Mouse (Mus musculus): Measurements from ENCODE around the gene Tk2. TPM values are rescaled to one million over a fixed set of nuclear protein-coding genes. Genes with fewer than 3 reads are reported as not detected.
A peak's percentile ranks its signal among the peaks of the same experiment; 100 is the strongest.

Tk2 gene
- polyA plus RNA-seq, 1 experiment = 42.8 TPM

DNA sequence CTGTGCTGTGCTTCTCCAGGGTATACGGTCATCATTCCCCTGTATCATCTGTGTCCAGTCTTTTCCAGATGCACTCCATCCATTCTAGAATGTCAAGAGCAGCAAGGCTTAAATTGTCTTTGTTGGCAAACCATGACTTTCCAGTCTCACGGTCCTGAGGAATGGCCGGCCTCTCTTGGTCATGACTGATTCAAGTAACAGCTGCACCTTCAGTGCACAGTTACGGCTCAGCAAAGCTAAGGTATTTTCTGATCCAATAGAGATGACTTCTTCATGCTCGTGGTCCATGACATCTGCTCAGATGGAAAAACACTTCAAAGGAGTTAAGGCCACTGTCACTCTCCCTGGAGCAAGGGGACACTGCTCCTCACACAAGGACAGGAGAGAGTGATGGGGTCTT lies 21.3 kb downstream of the Tk2 start:
- DNase-seq (ENCODE audit: extremely low spot score in 1 of 2, low spot score in 1 of 2) = no peak

DNA sequence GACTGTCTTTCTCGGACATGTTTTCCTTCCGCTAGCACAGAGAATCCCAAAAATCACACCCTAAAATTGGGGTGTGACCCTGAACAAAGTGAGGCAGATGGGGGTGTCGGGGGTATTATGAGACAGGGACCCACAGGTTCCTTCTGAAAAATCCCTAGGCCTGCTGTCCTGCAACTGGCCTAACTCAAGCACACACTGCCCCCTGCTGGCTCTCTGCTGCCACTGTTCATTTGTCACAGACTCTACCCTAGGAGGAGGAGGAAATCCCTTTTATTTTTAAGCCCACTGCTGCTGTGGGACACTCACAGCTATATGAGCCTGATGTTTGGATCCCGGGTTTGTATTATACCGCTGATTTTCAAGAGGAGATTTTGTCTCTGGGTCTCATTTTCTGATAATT lies 28.6 kb downstream of the Tk2 start:
- peak; percentile 38 to 90 for DNase-seq (ENCODE audit: extremely low spot score in 1 of 2, low spot score in 1 of 2)

DNA sequence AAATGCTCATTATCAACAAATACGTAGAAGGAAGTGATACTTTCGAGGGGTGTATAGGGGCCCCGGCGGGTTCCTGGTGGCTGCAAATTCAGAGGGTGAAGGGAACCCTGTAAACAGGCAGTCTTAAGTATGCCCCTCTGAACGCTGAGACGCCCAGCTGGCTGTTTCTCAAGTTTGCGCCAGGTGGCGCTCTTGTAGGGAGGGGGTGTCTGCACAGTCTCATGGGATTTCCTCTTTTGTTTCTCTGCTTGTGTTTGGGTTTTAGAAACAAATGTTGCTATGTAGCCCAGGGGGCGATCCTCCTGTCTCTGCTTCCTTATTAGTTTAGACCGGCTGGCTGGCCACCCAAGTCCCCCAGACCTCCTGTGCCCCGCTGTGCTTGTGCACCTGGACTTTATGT lies 29.3 kb downstream of the Tk2 start:
- peak in 1 of 2 experiments; percentile 47 for DNase-seq (ENCODE audit: extremely low spot score in 1 of 2, low spot score in 1 of 2)

DNA sequence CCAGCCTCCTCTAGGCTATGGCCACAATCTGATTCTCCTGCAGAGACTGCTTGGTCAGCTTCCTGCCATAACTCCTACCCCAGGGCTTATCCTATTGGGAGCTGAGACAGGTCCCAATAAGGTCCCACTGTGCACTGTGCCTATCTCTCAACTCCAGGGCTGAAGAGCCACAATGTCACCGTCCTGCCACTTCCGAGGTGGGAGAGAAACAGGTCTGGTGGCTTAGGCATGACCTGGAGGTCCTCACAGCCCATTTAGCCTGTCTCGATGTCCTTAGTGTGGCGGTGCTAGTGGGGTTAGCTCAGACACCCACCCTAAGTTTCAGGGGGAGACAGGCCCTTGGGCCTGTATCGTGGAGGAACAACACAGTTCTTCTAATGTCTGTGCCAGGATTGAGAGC lies 30.8 kb downstream of the Tk2 start:
- no peak for DNase-seq (ENCODE audit: extremely low spot score in 1 of 2, low spot score in 1 of 2)

DNA sequence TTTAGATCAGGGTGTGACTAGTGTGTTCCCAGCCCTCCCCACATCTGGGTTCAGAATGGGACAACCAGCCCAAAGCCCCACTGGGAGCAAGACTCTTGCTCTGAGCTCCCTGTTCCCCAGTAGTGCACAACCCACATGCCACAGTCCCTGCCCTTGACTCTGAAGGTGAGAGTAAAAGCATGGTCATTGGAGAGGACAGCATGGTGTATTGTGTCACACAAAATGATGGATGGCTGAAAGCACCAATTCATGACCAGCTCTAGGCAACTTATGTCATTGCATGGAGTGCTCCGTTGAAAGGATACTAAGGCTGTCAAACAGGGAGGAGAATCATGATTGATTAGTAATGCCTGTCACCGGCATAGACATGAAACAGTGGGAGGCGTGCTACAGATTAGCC lies 43.1 kb downstream of the Tk2 start:
- no peak for DNase-seq (ENCODE audit: extremely low spot score in 1 of 2, low spot score in 1 of 2)

DNA sequence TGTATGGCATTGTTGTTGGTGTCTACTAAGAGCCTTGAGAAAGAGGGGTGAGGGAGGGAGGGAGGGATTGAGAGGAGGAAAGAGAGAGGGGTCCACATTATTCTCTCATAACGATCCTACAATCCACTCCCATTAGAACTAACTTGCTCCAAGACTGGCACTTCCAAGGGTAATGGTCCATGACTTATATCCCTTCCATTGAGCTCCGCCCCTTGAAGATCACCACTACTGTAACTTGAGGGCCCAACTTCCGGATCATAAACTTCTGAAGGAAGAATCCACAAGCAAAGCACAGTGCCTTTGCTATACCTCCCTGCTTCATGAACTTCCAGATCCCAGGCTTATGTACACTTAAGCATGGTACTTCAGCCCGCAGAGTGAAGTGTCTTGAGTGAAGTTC lies 46.0 kb downstream of the Tk2 start:
- DNase-seq (ENCODE audit: extremely low spot score in 1 of 2, low spot score in 1 of 2) = no peak

DNA sequence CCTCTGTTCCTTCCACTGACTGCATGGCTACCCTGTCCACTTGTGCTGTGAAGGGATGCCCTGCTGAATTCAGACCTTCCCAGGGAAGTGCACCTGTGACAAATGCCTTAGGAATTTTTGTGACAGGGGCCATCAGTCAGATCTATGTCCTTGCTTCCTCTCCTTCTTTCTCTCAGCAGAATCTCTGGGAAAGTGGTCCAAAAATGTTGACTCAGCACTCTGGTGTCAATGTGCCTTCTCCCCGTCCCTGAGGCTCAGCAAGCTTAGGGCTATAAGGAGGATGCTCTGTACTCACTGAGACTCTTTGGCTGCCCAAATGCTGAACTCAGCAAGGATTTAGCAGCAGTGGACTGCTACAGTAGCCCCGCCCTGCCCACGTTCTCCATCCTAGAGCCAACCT lies 46.7 kb downstream of the Tk2 start:
- DNase-seq (ENCODE audit: extremely low spot score in 1 of 2, low spot score in 1 of 2) = no peak

DNA sequence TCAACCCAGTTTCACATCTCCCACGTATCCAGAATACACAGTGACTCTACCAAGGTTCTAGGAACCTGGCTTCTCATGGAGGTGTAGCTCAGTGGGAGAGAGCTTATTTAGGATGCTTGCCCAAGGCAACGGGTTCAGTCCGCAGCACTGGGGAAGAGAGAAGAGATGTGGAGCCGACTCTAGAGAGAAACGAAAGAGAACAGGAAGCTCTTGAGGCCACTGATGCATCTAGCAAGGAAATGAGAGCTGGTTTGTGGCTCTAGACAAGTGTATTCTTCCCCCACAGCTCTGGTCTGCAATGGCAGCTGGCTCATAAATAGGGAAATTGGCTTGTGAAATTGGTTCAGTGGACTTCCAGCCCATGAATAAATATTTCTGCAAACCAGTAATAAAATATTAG lies 48.6 kb downstream of the Tk2 start:
- DNase-seq (ENCODE audit: extremely low spot score in 1 of 2, low spot score in 1 of 2) = no peak

DNA sequence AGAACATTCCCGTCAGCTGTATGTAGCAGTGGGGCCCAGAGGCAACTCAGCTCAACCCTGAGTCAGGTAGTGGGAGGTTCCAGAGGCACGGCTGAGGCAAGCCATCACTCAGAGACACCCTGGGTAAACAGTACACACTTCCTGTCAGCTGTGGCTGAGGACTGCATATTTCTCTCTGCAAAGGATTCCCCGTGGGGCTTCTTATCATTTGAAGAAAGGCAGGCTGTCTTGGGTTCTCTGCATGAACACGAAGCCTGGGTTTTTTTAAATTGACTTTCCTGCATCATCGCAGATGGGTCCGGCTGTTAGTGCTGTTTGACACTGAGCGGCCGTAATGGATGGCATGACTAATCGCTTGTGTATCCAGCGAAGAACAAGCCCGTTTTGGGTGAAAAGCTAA lies 56.9 kb downstream of the Tk2 start:
- no peak for DNase-seq (ENCODE audit: extremely low spot score in 1 of 2, low spot score in 1 of 2)

DNA sequence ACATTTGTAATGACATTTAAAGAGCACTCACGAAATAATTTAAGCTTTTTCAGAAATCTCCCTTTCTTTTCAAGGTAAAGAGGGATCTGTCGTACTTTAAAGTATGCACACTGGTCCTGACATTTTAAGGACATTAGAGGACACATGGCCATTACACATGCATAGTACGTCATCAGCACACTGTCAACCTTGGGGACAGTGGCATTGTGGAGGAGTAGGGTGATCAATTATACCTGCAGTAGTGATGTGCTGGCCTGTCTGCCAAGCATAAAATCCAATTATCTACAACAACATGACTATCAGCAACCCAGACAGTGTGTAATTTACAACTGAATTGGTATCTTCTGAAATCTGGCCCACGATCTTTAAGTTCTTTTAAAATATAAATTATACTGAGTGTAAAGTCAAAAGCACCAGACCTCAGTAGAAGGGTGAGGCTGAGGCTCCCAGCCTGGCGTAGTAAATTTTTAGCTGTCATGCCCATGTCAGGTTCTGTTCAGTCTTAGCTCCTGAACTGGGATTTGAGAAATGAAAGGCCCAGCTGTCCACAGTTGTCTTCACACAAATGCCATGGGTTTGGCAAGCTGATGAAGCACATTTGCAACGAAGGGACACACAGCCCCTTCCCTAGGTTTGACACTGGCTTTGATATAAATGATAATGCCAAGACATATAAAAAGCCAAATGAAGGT lies 57.4 kb downstream of the Tk2 start:
- no peak for DNase-seq (ENCODE audit: extremely low spot score in 1 of 2, low spot score in 1 of 2)

DNA sequence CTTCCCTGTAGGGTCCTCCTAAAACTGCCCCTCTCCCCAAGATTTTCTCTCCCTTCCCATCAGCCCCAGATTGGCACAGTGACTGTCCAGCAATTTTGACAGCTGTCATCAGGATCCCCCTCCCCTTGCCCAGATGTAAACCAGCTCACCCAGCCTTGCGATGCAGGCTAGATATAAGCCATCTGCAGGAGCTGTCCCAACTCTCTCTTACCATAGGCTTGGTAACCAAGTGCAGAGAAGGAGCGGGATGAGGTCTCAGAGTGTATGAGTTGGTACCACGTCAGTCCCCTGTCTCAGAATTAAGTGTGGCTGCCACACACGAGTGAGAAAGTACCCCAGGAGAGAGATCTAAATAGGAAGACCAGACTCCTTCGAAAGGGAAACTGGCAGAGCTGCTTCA lies 59.9 kb downstream of the Tk2 start:
- no peak for DNase-seq (ENCODE audit: extremely low spot score in 1 of 2, low spot score in 1 of 2)

DNA sequence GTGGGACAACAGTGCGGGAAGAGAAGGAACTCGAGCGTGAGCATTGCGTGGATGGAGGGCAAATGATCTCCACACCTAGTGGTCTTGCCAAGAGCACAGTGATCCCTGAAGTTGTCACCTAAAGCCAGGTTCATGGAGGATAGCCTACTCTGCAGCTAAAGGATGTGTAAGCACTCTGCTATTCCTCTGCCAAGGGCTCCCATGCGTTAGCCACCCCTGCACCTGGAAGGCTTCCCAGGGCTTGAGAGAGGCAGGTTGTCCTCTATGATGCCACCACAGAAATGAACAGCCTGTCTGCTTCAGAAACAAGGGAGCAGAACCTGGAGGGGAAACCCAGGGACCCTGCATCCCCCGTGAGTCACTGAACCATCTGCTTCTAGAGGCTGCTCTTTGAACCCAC lies 60.7 kb downstream of the Tk2 start:
- no peak for DNase-seq (ENCODE audit: extremely low spot score in 1 of 2, low spot score in 1 of 2)

DNA sequence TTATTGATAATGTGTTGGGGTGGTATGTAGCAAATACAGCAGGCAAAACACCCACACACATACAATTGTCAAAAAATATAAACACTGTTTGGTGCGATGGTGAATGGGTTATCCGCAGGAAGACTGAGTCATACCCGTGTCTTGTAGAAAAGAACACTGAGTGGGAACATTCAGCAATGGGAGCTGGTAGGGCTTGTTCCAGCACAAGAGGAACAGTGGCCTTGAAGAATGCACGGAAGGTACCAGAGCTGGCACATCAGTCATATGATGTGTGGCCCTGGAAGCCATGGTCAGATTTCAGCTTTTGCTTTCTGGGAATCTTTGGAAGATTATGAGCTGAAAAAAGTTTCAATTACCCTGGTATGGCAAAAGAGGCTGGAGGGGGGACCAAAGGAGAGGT lies 61.5 kb downstream of the Tk2 start:
- DNase-seq (ENCODE audit: extremely low spot score in 1 of 2, low spot score in 1 of 2) = no peak

DNA sequence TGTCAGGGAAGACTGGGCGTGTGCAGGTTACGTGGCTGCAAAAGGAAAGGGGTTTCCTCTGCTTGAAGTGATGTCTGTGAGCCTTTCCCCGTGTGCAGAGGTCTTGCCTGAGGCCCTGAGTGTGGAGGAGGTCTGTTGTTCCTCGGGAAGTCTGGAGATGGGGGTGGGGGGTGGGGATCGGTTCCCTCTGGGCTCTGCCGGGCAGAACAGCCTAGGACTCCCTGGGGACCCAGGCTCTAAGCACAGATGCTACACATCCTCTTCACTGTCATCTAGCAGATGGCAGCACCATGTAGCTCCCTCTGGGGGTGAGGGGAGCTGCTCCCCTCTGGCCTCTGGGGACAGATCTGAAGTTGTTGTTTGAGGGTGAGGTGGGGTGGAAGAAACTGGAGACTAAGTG lies 63.5 kb downstream of the Tk2 start:
- DNase-seq (ENCODE audit: extremely low spot score in 1 of 2, low spot score in 1 of 2) = no peak

DNA sequence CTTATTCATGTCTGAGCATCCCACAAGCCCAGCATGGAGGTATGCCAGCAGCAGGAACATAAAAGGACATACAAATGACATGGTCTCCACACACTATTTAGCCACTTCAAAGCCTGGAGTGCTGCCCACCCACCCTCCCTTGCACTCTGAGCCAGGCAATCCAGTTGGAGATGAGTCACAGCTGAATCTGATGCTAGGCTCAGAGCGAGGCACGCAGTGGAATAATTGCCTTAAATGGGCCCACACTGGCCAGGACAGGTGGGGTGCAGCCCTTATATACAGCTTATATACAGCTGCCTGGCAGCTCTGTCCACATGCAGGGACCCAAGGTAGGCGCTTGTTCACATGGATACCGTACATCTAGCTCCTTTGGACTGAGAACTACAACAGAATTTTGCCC lies 71.3 kb downstream of the Tk2 start:
- peak in 1 of 2 experiments; percentile 44 for DNase-seq (ENCODE audit: extremely low spot score in 1 of 2, low spot score in 1 of 2)

Other genes starting within 250 kb of the Tk2 start
- 13.6 and 13.8 TPM in 2 replicates for gene Cdh5, start 146.9 kb downstream of the Tk2 start, polyA plus RNA-seq (2012; rRNA removed)
- 21.5 and 22.2 TPM in 2 replicates for gene Bean1, start 78.1 kb downstream of the Tk2 start, polyA plus RNA-seq (2012; rRNA removed)
- 13.1 and 13.7 TPM in 2 replicates for gene Cklf, start 2.3 kb upstream of the Tk2 start, polyA plus RNA-seq (2012; rRNA removed)
- gene Cmtm2a, start 44.6 kb upstream of the Tk2 start, polyA plus RNA-seq (2012; rRNA removed) = not detected in 2 replicates
- not detected in 2 replicates for gene Gm45711, start 61.5 kb upstream of the Tk2 start, polyA plus RNA-seq (2012; rRNA removed)
- not detected in 2 replicates for gene Cmtm1, start 61.6 kb upstream of the Tk2 start, polyA plus RNA-seq (2012; rRNA removed)
- not detected in 2 replicates for gene Gm11020, start 73.0 kb upstream of the Tk2 start, polyA plus RNA-seq (2012; rRNA removed)
- not detected in 2 replicates for gene Cmtm2b, start 73.7 kb upstream of the Tk2 start, polyA plus RNA-seq (2012; rRNA removed)
- gene Cmtm3, start 90.9 kb upstream of the Tk2 start, polyA plus RNA-seq (2012; rRNA removed) = 20.4 and 22.4 TPM in 2 replicates
- gene Cmtm4, start 147.2 kb upstream of the Tk2 start, polyA plus RNA-seq (2012; rRNA removed) = 40.0 and 43.8 TPM in 2 replicates
- 154 and 165 TPM in 2 replicates for gene Dync1li2, start 194.5 kb upstream of the Tk2 start, polyA plus RNA-seq (2012; rRNA removed)